Mouse (Mus musculus) fibroblast of lung, adult 2 months (primary cell): Measurements from ENCODE around the gene Tmed3.

Experiments
- DNase-seq: peaks from one replicate; pipeline ENCODE4 v3.0.0-alpha.2; 2011; ENCODE audit warnings: low read depth

Tmed3 gene

DNA sequence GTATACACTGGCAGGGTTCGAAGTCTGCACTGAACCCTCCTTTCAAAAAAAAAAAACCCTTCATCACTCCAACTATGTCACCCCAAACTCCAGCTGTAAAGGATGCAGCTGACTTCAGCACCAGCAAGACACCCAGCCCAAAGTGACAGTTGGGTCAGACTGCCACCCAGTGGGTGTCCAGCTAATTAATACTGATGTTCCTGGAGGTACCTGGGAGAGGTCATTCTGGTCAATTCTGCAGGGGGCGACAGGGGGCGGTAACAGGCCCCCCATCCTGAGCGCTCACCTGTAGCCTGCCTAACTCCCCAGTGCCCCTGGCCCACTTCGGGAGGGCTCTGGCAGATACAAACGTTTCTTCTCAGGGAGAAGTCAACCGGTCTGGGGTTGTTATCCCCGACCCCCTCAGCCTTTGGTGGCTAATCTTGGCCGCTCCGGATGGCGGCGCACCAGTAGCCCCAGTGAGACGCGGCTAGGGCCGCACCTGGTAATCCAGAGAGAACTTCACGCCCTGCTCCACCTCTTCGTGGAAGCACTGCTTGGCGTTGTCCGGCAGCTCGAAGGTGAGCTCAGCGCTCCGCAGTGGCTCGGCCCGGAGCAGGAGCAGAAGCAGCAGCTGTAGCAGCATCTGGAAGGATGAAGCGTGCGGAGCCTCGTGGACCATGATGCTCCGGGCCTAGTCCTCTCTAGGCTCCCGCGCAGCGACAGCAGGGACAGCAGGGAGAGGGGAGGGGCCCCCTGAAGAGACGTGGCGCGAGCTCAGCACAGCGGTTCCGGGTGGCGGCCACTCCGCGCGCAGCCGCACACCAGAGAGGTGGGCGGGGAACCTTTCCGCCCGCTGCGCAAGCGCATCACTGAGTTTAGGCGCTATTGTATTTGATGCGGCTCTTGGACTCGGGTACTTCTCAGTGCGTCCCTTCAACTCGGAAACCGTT is at the start of gene Tmed3:
Gene Tmed3, minus strand, starts transcription at position 804 of the 932 bp plus-strand sequence.
- peak; percentile 78 for DNase-seq

DNA sequence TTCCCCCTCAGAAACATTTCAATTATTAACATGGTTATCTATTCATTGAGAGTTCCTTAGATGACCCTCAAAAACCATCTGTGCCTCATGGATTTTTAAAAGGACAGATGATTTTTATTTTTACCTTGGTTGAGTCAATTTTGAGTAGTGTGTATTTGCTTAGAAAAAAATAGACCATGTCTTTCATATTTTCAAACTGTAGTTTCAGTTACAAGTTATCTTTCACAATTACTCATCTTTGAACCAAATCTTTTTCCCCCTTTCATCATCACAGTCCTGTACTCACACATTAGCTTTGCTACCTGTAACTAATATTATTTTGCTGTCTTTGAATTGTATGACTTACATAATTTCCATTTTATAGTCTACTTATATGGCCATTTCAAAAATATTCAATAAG is 35.2 kb upstream of the Tmed3 start:
- no peak for DNase-seq

GRCm38 (mm10) chr9:89738295-89738694 is 33.4 kb upstream of the Tmed3 start, which contains the start of gene Ankrd34c:
Gene Ankrd34c (minus strand): TSS chr9:89738475.
- no peak for DNase-seq

DNA sequence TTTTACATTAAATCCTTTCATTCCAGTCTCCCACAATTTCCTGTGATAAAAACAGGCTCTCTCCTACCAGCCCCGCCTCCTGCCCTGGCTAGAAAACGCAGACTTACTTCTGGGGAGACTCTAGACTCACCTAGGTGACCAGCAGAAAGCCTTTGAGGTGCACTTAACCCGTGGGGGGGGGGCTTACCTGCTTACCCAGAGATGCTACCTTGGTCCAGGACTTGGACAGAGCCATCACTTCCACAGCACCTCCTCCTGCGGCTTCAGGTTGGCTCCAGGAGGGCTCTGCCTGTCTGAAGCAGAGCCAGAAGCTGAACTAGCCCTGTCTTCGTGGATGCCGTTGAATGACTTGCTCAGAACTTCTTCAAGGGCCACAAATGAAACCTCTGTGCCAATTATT is 33.0 kb upstream of the Tmed3 start:
- DNase-seq = no peak

GRCm38 (mm10) chr9:89736932-89737705 is 32.3 kb upstream of the Tmed3 start:
- no peak for DNase-seq

DNA sequence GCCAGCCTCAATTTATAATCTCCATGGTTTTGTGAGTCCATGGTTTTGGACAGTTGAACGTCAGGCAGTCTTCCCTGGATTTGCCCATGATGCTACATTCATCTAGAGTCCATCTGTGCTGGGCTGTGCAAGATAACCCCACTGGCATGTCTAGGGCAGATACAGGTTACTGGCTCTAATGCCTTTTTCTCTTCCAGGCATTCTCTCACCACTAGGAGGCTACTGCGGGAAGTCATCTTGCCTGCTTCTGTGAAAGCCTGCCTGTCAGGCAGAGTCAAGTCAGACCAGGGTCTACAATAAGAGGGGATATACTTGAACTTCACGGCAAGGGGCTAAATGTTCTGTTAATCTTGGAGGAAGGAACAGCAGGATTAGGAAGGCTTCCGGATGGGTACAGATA is 2.0 kb upstream of the Tmed3 start:
- DNase-seq = no peak

DNA sequence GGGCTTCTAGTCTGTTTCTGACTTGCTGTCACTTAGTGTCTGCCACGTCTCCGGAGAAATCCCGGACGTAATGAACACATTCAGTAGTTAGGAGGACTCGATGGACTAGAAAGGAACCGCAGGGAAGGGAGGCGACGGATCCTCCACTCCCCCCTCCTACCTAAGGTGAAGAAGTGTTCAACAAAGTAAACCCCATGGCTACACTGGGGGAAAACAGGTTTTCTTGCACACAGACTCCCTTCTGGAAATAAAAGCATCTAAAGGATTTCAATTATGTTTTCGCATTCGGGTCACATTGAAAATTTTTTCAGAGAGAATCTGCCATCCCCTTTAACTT is 297 bp upstream of the Tmed3 start:
- no peak for DNase-seq

GRCm38 (mm10) chr9:89700910-89701457 is 3.9 kb downstream of the Tmed3 start:
- DNase-seq = no peak

DNA sequence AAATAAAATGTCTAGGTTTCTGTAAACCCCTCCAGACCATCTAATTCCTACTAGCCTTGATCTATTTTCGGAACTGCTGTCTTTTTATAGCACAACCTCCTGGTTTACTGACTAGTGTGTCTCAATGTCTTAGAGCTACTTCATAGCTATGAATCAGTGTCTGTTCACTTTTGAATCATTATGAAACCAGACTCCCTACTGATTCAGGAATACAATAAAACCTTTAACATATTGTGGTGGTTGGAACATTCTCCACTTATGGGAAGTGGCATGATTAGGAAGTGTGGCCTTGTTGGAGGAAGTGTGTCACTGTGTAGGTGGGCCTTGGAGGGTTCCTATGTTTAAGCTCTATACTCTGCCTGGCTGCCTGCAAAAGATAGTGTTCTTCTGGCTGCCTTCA is 9.7 kb downstream of the Tmed3 start:
- no peak for DNase-seq

DNA sequence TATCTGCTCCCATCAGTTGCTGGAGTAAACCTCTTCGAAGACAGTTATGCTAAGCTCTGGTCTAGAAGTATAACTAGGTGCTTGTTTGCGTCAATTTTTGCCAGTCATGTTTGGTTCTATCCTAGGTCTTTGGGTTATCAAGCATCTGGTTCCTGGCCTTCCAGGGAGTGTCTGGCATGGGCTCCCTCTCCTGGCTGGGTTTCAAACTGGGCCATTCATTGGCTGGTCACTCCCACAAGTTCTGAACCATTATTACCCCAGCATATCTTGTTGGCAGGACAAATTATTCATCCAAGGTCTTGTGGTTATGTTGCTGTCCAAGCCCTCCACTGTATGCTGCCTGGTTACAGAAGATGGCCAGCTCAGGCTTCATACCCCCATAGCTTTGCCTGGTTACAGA is 11.2 kb downstream of the Tmed3 start:
- no peak for DNase-seq

DNA sequence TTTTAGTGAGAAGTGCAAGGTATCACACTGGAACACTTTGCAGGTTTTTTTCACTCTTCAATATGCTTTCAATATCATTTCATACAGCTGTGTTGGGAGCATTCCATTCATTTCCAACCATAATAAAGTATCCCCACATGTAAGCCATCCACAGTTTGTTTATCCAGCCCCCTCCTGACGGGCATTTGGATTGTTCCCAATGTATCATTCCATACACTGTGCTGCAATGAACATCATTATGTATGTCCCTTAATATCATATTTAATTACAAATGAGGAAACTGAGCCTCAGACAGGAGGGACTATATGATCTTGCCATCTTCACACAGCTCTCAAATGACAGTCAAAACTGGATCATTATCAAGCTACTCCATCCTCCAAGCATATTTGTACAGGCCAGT is 15.7 kb downstream of the Tmed3 start:
- DNase-seq = no peak

GRCm38 (mm10) chr9:89687503-89688226 is 17.2 kb downstream of the Tmed3 start:
- peak; percentile 33 for DNase-seq

- no peak for DNase-seq
Measured at GRCm38 (mm10) chr9:89686262-89686661, 18.6 kb downstream of the Tmed3 start.

DNA sequence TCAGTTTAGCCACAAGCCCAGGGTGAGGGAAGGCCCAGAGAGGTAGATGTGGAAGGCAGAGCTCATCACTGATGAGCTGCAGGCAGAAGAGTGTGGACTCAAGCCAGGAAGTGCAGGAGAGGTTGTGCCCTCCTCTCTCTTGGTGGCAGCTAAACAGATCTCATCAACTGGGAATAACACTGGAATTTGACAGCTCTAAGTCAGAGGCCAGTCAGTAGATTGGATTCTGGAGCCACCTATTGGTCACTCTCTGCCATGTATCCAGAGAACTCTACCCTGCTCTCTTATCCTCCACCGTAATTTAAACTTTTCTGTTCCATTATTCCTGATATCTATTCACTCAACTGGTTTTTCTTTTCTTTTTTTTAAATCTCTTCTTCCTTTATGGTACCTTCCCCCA is 25.9 kb downstream of the Tmed3 start:
- no peak for DNase-seq

GRCm38 (mm10) chr9:89674014-89674618 is 30.8 kb downstream of the Tmed3 start:
- peak; percentile 40 for DNase-seq

DNA sequence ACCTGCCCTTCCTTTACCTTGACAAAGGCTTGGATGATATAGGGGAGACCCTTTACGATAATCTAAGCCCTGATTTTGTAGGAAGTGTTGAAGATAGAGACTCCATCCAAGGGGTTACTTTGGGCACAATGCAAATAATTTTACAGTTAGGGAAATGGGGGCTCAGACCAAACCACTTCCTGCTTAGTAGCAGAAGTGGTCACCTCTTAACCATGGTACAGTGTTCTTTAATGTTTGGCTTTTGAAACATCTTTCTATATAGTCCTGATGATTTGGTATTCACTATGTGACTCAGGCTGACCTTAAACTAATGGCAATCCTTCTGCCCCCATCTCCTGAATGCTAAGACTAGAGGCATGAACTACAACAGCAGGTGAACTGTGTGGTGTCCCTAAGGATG is 31.5 kb downstream of the Tmed3 start:
- no peak for DNase-seq

GRCm38 (mm10) chr9:89669878-89670277 is 35.0 kb downstream of the Tmed3 start:
- DNase-seq = peak; percentile 72

DNA sequence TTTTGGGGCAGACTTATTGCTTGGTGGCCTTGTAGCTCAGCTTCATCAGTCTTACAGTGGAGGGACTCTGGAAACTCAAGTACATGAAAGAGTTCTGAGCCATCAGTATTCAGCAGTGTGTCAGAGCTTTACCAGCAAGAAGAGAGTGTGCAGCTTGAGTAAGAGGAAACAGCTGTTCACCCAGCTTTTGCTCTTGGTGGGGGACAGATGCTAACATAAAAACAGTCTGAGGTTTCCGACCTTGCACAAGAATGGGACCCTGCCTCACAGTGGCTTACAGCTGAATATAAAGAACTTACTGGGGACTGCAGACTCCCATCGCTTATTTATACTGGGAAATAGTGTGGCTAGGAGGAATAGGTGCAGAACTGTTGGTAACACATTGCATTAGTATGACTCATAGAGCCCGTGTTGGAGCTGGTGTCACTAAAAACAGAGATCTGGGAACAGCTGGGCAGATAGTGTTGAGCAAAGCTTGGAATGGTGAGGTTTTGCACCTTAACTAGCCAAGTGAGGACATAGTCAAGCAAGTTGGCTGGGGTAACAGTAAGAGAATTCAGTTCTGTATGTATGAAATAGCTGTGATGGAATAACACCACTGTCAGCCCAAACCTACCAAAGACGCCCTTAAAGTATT is 37.4 kb downstream of the Tmed3 start:
- no peak for DNase-seq

DNA sequence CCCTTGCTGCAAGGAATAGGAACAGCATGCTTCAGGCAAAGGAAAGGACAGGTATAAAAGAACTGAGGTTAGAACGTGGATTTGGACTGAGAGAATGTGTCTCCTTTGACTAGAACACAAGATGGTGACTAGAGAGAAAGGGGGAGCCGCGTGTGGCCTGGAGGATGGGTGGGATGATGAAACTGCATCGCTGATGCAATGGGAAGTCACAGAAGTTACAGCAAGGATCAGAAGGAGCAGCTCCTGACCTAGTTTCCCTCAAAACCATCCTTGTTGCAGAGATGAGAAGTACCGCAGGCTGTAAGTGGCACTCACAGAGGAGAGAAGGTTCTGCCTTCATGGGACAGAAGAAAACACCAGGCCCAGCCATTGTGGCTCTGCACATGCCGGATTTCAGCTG is 54.0 kb downstream of the Tmed3 start:
- no peak for DNase-seq
